Mouse (Mus musculus): ENCODE measurements at regions not wholly inside any gene's neighbourhood (a gene's known extent, or its start where the extent isn't known, plus 50 kb on each side); places are given as distances from the start of the nearest gene placed in this dataset.

DNA sequence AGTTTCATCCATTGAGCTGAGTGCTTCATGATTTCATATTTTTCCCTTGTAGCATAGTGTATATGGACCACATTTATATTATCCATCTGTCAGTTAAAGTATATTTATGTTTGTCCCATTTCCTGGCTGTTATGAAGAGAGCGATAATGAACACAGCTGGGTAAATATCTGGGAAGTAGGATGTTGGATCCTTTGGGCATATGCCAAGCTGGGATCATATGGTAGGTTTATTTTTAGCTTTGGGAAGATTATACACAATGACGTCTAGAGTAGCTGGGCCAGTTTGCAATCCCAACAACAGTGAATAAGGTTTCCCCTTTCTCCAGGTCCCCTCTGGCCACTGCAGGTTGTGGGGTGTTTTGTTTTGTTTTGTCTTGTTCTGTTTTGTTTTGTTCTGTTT lies 164.5 kb downstream of the Gm765 start:
- DNase-seq: no peak

- no peak for DNase-seq
These were observed 193.3 kb downstream of the Gm765 start for GRCm38 (mm10) chr6:98149043-98149813.

GRCm38 (mm10) chr6:98147855-98148254 lies 194.7 kb downstream of the Gm765 start:
- DNase-seq: no peak

DNA sequence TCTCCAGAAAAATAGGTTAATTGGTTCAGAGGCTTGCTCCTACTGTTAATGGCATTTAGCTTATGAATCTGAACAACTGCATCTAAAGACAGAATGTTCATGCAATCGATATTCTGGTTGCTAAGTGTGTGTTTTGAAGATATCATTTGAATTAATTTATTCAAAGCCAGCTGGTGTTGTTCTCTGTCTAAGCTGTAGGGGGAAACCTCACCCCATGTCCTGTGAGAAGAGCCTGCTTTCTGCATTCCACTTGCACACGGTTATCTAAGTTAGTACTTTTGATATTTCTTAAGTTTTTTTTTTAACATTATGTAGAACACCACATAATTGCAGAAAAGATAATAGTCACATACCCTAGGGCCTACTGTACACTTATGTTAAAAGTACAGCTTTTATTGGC lies 209.6 kb downstream of the Gm765 start:
- no peak for DNase-seq

DNA sequence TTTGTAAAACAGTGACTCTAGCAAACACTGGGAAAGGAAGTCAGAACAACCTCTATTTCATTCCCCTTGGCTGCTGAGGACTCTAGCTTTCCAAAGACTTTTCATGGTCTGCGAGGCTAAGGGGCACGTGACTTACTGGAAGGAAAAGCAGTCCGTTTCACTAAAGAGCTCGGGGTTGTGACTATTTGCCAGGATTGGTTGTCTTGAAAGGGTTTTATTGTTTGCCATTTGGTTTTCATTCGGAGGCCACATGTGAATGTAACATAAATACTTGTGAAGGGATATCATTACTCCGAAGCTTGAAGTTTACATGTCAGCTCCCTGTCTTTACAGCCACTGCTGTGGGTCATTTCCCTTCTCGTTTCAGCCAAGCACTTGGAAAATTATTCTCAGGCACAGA lies 217.1 kb downstream of the Gm765 start:
- DNase-seq: no peak

GRCm38 (mm10) chr6:98118355-98119150 lies 224.0 kb downstream of the Gm765 start:
- no peak for DNase-seq

DNA sequence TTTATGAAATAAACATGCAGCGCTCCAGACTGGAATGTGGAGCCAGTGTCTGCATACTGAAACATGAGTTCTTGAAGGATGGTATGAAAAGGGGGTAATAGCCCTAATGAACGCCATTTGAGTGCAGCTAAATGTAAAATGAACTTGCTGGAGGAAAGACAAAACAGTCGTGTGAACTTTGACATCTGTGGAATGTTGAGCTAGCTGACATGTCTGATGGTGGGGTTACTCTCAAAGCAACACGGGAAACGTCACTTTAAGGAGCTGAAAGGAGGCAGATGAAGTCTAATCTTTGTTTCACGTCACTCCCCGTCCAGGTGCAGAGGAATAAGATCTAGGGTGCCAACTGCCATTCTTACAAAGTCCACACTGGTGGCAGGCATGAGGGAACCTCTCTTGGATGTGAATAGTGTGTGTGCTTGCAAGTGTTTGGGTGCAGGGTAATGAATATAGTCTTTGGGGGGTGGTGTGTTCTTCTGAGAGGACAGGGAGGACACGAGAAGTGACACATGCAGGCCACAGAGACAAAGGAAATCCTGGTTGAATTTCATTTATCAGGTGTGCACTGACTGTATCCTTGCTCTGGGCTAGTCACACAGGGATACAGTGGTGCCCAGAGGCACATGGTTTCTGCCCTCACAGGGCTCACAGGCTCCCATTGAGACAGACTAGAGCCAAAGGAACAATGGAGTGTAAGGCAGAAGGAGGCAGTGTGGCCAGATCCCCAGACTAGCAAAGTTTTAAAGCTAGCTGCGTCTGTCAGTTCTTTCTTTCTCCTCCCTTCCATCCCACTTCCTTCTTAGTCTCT lies 228.0 kb downstream of the Gm765 start:
- DNase-seq: no peak

GRCm38 (mm10) chr6:98113708-98114107 lies 228.8 kb downstream of the Gm765 start:
- DNase-seq: peak; percentile 7

DNA sequence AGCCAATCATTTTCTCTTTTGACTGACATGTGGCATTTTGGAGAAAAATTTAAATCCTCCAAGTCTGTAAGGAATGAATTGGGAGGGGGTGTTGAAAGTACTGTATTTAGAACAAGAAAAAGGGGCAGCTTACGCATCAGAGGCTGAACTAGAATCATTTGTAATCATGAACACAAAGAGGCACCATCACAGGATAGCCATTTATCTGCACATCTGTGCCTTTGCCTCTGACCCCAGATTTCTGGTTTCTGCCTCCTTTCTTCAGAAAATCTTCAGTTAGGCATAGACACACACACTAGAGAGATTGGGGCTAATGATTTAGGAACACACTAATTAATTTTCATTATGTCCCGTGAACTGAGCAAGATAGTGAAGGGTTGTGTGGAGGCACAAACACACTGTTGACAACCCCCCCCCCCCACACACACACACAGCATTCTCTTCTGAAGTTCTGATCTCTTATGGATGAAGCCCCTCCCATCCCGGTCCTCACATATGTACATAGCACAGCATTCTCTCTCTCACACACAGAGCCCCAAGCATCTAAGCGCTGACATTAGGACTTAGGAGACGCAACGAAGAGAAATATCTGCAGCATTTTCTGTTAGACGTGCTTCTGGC lies 229.9 kb downstream of the Gm765 start:
- DNase-seq: no peak

GRCm38 (mm10) chr6:98107123-98107522 lies 235.4 kb downstream of the Gm765 start:
- DNase-seq: no peak

DNA sequence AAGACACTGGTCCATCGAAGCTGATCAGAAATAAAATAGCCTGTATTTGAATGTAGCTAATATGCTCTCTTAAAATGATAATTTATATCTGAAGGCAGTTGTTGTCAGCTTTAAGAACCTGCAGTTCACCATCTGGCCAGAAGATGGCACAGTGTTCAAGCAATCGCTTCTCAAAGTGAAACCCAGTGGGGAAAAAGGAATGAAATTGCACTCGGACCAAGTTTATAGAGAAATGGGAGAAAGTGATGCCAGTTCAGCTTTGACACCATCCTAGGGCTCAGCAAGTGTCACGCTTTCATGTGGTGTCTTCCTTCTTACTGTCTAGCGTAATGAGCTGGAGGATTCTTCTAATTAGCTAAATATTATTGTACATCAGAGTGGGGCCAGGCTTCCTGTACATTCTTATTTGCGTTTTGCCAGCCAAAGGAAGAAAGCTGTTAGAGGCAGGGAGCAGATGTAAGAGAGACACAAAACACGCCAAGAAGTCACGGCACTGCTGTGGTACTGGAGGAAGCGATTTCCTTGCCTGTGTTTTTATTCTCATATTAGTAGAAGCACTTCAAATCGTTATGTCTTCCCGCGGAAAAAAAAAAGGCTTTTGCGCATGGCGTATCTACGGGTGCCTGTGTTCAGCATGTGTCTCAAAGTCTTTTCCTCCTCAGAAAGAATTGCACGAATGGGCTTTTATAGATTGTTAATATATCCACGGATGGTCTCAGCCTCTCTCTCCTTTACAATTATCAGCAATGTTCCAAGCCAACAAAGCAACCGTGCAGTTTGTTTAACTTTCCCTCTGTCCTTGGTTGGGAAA lies 237.1 kb downstream of the Gm765 start:
- peak; percentile 65 for DNase-seq

GRCm38 (mm10) chr6:98104432-98104831 lies 238.1 kb downstream of the Gm765 start:
- no peak for DNase-seq

DNA sequence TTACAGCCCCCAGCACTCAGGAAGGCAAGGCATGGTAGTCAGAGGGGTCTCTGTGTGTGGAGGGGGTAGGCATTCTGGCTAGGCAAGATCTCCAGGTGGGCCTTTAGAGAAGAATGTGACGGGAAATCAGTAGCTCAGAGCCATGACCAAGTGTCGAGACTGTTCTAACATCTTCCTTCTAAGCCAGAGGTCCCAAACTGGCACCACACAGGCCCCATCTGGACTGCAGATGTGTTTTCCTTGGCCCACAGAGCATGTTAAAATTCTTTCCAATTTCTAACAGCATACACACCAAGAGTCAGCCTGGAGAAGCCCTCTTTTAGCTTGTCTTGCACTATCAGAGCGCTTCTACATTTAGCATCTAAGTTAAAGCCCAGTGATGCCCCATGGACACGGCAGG lies 241.5 kb downstream of the Gm765 start:
- DNase-seq: no peak

DNA sequence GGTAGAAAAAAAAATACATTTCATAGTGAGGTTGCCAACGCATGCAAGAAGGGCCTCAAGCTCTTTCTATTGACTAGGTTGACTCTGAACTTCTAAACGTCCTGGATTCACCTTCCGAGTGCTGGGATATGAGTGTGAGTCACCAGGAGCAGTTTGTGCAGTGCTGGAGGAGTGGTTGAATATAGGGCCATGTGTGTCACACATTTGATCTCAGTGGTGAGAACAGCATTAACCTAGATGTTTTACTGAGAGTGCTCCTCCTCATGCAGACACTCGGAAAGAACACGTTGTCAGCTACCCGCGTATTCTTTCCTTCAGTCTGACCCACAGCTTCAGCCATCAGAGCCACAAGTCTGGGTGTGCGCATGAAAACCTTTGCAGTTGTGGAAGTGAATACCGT lies 243.4 kb downstream of the Gm765 start:
- no peak for DNase-seq

GRCm38 (mm10) chr6:98095243-98095642 lies 247.3 kb downstream of the Gm765 start:
- no peak for DNase-seq

GRCm38 (mm10) chr6:98089185-98089584 lies 253.4 kb downstream of the Gm765 start:
- no peak for DNase-seq

DNA sequence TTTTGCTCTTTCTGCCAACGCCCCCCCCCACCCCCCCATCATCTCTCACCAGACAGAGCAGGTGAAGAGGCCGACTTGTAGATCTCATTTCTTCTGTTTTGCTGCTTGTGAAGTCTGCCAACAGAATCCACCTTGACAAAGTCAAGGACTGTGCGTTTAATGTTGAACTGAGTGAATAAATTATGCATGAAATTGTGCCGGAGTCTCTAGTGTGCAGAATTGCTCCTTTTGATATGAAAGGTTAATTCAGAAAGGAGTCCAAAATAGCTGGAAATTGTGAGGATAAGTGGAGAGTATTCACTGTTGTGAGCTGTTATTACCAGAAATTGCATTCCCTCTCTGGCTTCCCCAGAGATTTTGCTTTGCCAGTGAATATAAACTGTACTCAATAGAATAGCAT lies 262.5 kb downstream of the Gm765 start:
- DNase-seq: no peak
